Mouse (Mus musculus) right cerebral cortex, postnatal 36 days (tissue): ENCODE data around the gene Olfr508.
"Not testable (repeated sequence)": the region's sequence is repeated elsewhere in the genome, so short reads cannot be mapped to it uniquely, and the experiment has no call there.

Experiments
- DNase-seq, 2 experiments: peaks; one replicate each; pipeline ENCODE4 v3.0.0; 2022; ENCODE audit warnings: low spot score in 2 of 2, mixed read lengths in 1 of 2

The Olfr508 gene

DNA sequence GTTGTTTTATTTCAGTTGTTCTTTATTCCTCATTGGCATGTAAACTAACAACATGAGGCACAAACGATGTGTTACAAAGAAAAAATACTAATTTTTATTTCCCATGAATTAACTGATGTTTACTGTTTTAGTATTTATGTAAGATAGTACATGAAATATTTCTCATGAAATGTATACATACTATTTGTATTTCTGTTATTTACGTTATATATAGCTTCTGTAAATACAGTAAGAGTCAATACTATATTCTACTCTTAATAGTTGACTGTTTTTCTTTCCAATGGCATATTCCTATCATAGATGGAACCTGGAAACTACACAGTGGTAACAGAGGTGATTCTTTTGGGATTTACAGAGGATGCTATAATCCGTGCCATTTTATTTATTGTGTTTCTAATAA is at the start of gene Olfr508:
Olfr508 (plus strand) TSS at position 301 of the 400 bp plus-strand sequence.
- no peak for DNase-seq

DNA sequence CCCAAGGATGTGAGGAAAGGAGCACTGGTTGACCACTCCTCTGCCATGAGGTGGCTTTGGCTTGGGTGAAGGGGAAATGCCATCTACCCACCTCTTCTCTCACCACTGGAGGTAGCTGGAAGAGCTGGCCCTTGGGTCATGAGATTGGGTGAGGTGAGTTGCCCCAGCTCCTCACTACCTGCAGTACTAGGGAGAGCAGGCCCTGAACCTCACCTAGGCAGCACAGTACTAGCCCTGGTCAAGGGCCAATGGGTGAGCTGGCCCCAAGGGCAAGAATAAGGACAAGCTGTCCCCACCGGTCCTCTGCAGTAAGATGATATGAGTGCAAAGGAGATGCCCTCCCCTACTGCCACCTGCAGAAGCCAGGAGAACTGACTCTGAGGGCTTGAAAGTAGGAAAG is 40.0 kb upstream of the Olfr508 start:
- DNase-seq: no peak

DNA sequence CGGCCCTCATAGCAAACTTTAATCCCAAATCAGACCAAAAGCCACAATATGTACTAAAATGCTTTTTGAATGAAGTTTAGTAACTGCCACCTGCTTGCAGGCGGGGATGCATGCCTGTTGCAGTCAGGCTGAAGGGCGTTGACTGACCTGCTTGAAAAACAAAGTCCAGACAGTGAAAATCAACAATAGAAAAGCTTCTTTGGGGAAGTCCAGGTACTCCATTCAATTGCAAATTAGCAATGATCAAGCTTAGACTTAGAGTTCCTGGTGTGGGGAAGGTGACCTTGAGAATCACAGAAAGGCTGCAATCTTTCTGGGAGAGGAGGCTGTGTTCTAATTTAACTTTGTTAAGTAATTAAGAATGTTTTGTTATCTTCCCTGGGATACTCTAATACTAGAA is 27.9 kb upstream of the Olfr508 start:
- not testable (repeated sequence) for DNase-seq

GRCm38 (mm10) chr7:108610487-108610886 is 19.3 kb upstream of the Olfr508 start, which contains the start of gene Olfr506:
Gene Olfr506 (plus strand): TSS chr7:108610787.
- no peak for DNase-seq

DNA sequence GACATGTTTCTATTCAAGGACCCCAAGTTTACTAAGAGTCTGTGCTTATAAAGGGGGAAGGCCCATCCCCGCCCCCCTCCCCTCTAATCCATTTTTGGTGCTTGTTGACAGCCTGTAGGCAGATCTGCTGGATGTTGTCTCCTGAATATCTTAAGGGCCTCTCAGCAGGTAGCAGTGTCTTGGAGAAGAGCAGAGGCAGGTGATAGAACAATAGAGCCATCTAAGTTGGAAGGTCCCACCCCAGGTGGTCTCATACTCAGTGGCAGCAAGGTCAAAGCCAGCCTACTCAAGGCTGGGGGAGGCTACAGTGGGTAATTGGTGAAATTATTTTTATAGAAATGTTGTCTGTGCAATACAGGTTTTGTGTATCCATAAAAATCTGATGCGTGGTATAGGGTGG is 15.7 kb upstream of the Olfr508 start:
- no peak for DNase-seq

DNA sequence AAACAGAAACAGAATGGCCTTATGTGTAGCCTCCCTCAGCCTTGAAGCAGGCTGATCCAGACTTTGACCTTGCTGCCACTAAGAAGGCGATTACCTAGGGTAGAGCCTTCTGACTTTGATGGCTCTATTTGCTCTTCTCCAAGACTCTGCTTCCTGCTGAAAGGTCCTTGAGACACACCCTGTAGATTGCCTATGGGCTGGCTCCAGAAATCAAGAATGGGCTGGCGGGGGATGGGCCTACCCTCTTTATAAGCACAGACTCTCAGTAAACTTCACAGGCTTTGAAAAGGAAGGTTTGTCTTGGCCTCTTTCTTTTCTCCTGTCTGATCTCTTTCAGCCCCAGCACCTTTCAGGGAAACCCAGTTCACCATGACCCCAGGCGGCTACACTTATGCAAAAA is 13.0 kb upstream of the Olfr508 start:
- not testable (repeated sequence) for DNase-seq

DNA sequence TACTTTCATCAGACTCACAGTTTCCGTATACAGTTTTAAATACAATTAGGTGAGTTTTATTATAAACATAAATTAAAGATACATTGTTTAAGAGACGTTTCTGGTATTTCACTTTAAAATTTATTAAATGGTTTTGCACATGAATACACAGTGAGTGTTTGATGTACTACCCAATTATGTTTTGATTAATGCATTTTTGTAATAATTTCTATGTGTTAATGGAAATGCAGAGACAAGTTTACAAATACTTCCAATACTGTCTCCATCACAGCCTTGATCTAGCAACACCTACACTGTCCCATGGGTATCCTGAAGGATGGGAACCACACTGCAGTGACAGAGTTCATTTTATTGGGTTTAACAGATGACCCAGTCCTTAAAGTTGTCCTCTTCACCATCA is 8.3 kb upstream of the Olfr508 start, which contains the start of gene Olfr507:
Olfr507 (plus strand) TSS at position 301 of the 400 bp plus-strand sequence.
- no peak for DNase-seq

DNA sequence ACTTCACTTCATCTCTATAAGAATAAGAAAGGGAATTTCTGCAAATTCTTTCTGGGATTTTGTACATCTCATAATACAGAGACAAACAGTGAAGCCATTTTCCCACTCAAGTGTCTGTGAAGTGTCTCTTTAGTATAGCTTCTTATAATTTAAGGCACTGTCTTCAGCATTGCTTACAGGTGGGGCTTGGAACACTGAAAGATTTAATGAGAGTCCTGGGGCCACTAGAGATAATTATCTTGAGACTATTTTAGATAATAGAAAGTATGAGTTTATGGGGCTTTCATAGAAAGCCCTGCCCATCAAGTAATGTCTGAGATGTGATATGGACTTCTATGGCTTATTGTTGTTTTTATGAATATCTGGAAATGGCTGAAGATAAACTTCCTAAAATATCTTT is 22.0 kb downstream of the Olfr508 start, which contains the start of gene Olfr509:
Olfr509 (minus strand) TSS at position 101 of the 400 bp plus-strand sequence.
- DNase-seq: no peak

GRCm38 (mm10) chr7:108662419-108662818 is 32.6 kb downstream of the Olfr508 start:
- no peak for DNase-seq

- DNase-seq: no peak
Observed at GRCm38 (mm10) chr7:108666118-108666517, 36.3 kb downstream of the Olfr508 start, which contains the start of gene Olfr510. Gene Olfr510 (plus strand): TSS chr7:108666418.

DNA sequence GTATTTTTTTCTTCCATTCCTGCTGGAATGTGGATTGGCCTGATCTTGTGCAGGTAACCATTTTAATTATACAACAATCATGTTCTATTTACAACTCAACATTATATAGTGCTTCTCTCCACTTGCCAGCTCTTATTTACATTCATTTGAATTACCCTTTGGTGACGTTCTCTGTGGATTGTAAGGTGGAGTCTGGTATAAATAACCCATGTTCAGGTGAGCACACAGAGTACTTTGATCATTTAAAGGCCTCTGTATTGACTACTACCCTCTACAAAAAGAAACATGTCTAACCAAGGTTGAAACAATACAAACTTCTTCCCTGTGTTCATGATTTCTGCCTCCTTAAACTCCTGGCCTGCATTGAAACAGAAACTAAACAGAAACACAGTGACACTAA is 41.3 kb downstream of the Olfr508 start:
- DNase-seq: no peak

DNA sequence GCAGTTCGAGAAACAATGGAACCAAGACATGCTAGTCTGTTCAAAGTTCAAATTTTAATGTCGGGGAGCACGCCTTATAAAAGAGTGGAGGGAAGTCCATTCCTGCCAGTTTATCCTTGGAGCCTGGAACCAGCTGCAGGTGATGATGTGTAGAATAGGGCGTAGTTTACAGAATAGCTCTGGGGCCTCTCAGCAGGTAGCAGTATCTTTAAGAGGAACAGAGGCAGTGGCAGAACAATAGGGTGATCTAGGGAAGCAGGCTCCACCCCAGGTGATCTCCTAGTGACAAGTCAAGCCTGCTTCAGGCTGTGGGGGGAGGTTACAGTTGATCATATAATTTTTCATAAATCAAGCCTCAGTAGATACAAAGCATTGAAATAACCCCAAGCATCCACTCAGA is 49.1 kb downstream of the Olfr508 start:
- no peak for DNase-seq
